Mouse (Mus musculus): ENCODE results near the gene Ccdc87.
A peak's percentile ranks its signal among the peaks of the same experiment; 100 is the strongest.

Gene Ccdc87

DNA sequence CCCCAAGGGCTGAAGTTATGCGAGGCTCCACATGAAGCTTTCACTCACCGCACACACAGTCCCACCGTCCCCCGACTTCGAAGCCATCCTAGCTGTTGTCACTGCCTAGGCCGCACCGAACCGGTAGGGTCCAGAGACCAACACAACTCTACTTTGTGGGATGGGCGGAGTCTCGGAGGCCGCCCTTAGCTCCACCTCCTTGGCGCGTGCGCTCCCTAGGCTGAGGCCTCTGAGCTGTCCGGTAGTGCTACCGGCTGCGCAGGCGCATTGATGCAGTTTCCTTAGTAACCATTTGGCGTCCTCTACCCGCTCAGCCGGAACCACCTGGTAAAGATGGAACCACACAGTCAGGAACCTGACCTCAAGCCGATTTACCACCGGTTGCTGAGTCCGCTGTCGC, at the start of gene Ccdc87, which contains the start of gene Ccs:
Gene Ccdc87 (plus strand): TSS at position 218 of the 400 bp plus-strand sequence.
Gene Ccs (minus strand): TSS at position 184 of the 400 bp plus-strand sequence.
- DNase-seq (ENCODE audit: low read depth, low spot score), result peak; percentile 98

DNA sequence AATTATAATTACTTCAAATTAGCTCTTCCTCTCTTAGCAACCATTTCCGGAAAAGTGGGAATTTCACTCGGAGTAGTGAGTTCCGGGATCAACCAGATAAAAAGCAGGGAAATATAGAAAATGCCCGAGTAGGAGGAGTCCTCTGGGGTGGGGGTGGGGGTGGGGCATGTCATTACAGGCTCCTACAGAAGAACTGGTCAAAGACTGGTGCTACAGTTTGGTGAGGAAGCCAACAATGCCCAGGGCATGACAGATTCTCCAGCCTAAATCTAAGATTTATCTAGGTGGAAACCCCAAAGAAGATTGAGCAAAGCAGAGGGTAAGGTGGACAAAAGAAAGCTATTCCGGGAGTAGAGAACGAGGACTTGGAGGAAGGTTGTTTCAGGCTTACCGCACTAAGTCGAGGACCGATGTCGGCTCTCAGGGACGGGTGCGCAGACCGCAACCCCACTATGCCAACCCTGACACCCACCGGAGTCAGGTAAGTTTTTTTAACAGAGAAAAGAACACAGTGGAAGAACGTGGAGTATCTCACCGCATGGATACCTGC, 45.8 kb upstream of the Ccdc87 start:
- DNase-seq (ENCODE audit: low read depth, low spot score), result no peak

DNA sequence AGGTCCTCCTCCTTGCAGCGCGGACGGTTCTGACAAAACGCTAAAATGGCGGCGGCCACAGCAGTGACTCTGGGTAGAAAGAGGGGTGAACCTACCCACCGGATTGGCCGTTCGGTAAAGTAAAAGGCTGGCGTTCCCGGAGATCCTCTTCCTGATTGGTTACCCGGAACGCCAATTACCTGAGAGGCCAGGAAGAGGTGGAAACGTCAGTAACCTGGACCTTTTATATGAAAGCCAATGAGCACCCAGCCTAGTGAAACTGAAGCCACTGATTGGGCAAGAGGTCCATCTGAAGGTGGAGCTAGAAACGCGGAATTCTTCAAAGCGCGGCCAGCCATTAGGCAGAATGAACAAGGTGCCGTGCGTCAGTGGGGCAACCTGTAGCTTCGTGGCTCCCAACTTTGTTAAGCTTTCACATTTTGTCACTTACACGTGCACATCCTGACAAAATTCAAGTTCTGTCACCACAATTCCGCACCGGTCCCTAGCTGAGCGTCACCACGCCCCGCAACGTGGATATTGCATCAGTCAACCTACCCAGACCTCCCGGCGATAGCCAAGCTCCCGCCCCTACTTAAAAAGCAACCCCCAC, 45.2 kb upstream of the Ccdc87 start, which contains the start of gene Rbm4:
Gene Rbm4 (minus strand): TSS at position 71 of the 592 bp plus-strand sequence.
- DNase-seq (ENCODE audit: low read depth, low spot score), result peak; percentile 98

DNA sequence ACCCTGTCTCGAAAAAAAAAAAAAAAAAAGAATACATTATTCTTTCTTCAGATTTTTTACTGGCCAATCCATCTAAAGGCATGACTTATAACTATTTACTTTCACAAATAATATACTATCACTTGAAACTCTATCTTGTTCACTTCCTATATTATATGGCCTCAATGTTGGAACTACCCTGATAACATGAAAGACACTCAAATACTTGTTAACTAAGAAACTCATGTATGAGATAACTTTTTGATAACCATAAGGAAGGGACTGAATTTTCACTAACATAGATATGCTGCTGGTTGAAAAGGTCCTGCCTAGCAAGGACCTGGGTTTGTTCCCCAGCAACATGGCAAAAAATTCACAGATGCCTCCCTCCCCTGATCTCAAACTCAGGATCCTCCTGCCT, 43.2 kb upstream of the Ccdc87 start:
- DNase-seq (ENCODE audit: low read depth, low spot score), result no peak

DNA sequence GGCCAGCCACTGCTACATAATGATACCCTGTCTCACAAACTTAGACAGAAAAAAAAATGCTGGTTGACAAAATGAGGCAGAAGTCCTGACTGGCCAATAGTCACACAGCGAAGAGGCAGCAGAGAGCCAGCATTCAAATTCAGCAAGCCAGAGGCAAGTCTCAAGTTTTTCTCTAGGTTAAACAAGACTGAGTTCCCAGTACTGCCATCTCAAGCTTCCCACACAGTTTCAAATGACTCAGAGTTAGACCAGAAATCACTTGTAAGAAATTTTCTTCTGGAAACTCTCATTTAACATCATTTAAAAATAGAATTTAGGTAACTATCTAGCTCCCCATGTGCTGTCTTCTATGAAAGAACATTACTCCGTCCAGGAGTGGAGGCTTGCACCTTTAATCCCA, 41.3 kb upstream of the Ccdc87 start:
- DNase-seq (ENCODE audit: low read depth, low spot score), result no peak

DNA sequence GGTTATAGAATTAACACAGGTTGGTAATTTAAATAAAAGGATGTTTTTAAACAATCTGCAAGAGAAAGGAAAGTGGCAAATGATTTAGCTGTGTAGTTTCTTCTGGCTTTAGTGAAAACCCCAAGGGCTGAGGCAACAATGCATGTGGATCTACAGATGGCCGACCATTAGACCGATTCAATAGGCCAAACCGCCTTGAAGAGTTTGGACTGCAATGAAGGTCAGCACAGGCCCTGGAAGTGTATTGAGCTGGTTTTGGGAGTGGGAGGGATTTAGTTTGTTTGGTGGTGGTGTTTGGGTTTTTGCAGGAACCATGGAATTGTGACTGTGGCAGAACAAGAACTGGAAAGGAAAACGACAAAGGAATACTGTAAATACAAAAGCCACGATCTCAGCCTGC, 40.1 kb upstream of the Ccdc87 start:
- no peak for DNase-seq (ENCODE audit: low read depth, low spot score)

DNA sequence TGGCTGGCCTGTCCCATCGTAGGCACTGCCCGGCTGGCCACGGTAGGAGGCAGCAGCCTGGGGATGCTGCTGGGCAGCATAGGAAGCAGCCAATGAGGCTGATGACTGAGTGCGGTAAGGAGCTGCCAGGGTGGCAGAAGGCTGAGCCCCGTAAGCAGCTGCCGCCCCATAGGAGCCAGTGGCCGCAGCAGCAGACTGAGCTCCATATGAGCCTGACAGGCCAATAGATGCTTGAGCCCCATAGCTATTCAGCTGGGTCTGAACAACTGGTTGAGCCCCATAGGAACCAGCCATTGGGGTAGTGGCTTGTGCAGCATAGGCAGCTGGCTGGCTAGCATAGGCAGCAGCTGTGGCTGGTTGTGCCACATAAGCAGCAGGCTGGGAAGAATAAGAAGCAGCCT, 36.5 kb upstream of the Ccdc87 start:
- DNase-seq (ENCODE audit: low read depth, low spot score), result no peak

DNA sequence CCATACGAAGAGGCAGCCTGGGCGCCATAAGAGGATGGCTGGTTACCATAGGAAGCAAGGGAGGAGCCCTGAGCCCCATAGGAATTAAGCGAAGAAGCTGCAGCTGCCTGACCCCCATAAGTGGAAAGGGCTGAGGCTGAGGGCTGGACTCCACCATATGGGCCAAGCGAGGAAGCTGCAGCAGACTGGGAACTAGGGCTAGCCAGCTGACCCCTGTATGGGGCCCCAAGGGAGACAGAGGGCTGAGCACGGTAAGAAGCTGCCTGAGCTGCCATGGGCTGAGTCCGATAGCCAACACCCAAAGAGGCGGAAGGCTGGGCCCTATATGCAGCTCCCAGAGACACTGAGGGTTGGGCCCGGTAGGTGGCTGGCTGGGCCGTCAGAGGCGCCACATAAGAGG, 35.9 kb upstream of the Ccdc87 start:
- no peak for DNase-seq (ENCODE audit: low read depth, low spot score)

DNA sequence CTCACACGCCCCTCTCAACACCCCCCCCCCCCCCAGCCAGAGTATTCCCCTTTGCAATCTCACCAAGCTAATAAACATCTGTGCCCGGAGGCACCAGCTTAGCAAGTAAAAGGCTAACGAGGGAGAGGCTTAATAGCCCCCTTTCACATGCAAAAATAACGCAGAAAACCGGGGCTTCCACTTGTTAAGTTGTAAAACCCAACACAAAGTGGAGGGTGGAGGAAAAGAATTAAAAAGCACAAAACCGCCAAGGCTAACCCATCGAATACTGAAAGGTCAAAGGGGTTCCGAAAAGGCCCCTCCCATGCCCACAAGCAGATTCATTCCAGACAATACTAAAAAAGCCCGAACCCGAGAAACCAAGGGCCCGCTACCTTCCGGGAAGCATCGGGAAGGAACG, 28.9 kb upstream of the Ccdc87 start:
- DNase-seq (ENCODE audit: low read depth, low spot score), result no peak

DNA sequence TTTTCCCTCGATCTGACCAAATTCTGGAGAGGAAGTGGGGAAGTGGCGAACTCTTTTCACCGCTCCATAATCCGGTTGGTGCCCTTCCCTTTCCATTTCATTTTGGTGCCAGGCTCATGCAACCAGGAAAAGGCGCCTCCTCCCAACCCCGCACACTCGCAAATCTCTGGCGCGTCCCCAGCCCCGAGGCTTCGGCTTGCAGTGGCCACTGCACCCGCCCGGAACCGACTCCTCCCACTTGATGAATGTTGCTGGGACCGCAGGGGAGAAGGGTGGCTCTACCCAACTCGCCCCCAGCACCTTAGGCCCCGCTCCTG, 28.5 kb upstream of the Ccdc87 start:
- DNase-seq (ENCODE audit: low read depth, low spot score), result no peak

DNA sequence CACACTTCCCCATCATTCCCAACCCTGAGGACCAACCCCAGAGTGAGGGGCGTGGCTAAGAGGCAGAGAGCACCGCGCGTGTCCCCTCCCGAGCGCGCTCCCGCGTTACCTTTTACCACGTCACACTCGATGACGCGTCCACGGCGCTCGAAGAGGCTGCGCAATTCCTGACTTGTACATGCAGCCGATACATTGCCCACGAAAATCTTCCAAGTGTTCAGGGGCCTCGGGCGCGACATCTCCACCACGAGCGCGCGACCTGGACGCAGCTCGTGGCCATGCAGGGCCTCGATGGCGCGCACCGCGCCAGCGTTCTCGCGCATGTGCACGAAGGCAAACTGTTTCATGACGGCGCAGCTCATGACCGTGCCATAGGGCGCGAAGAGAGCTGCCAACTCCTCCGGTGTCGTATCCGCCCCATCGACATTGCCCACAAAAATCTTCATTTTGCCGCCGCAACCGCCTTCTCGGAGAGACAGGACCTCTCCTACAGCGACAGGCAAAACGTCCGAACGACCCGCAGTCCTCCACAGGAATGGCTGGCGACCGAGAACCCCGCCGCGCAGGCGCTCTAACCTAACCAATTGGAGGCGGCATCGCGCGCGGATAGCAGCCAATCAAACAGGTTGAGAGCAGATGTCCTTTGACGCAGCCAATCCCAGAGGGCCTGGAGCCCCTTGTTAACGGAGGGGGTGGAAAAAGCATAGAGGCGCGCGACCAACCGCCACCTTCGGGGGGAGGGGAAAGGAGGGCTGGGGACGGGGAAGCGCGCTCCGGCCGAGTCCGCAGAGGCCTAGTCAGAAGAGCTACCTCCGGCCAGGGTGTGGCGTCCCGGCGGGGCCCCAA, 27.9 kb upstream of the Ccdc87 start, which contains the start of the genes Gm21992 and Rbm14:
Gene Gm21992 (minus strand): TSS at position 550 of the 846 bp plus-strand sequence.
Gene Rbm14 (minus strand): TSS at position 572 of the 846 bp plus-strand sequence.
- DNase-seq (ENCODE audit: low read depth, low spot score), result peak; percentile 97

DNA sequence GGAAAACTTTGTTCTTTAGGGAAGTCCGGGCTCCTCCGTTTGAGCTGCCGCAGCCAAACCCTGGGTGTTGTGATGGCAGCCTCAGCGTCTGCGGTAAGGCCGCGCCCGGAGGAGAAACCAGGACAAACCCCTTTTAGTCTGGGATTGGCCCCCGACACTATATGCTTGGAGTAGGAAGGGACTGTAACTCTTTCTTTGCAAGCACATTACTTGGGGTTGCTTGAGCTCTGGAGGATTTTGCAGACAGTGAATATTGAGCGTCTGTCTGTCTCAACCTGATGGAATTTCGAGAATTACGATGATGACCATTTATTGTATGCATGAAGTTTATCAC, 27.3 kb upstream of the Ccdc87 start:
- DNase-seq (ENCODE audit: low read depth, low spot score), result no peak

DNA sequence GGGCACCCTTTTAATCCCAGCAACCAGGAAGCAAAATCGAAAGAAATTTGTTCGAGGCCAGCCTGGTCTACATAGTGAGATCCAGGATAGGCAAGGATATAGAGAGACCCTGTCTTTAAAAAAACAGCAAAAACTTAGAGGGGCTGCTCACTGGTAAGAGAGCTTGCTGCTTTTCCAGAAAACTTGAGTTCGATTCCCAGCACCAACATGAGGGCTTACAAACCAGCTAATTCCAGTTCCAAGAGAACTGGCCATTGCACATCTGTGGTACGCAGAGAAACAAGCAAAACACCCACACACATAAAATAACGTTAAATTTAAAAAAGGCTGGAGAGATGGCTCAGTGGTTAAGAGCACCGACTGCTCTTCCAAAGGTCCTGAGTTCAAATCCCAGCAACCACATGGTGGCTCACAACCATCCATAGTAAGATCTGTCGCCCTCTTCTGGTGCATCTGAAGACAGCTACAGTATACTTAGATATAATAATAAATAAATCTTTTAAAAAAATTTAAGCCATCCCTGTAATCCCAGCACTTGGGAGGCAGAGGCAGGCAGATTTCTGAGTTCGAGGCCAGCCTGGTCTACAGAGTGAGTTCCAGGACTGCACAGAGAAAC, 26.7 kb upstream of the Ccdc87 start:
- DNase-seq (ENCODE audit: low read depth, low spot score), result peak; percentile 57

DNA sequence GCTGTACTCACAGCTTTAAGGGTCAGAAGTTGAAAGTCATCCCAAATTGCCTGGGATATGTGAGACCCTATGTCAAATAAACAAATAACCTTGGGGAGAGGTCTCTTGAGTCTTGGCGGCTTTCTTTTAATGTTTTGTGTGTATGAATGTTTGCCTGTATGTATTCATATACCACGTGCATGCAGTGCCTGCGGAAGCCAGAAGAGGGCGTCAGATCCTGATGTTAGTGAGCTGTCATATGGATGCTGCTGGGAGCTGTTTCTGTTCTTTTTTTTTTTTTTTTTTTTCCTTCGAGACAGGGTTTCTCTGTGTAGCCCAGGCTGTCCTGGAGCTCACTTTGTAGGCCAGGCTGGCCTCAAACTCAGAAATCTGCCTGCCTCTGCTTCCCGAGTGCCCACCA, 26.2 kb upstream of the Ccdc87 start:
- DNase-seq (ENCODE audit: low read depth, low spot score), result peak; percentile 65

DNA sequence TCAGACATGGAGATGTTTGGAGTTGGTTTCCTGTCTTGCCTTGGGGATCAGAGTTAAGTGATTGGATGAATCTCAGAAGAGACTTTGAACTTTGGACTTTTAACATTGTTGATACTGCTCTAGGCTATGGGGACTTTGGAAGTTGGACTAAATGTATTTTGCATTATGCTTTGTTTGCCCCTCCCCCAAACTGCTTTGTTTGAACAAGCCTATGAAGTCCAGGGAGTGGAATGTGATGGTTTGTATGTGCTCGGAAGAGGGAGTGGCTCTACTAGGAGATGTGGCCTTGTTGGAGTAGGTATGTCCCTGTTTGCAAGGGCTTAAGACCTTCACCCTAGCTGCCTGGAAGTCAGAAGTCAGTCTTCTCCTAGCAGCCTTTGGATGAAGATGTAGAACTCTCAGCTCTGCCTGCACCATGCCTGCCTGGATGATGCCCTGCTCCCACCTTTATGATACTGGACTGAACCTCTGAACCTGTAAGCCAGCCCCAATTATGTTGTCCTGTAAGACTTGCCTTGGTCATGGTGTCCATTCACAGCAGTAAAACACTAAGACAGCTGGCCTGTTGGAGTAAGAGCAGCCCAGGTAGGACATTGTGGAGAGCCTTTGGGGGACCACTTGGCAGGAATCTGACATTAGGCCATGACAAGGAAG, 21.9 kb upstream of the Ccdc87 start:
- DNase-seq (ENCODE audit: low read depth, low spot score), result no peak

DNA sequence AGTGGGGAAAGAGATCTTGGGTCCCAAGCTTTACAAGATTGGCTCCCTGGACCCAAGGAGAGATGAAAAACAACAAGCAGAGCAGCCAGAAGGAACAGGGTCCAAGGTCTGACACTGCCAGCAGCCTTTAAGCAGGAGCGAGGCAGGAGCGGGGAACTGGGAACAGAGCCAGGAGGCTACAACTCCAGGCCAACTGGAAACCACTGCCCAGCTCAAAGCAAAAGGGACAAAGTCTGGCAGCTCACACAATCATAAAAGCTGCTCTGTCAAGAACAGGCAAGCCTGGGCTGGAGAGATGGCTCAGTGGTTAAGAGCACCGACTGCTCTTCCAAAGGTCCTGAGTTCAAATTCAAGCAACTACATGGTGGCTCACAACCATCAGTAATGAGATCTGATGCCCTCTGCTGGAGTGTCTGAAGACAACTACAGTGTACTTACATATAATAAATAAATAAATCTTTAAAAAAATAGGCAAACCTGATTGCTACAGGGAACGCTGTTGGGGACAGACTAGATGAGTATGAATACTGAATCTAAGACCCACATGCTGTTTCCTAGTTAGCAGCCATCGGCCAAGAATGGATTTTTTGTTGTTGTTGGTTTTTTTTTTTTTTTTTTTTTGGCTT, 18.4 kb upstream of the Ccdc87 start:
- DNase-seq (ENCODE audit: low read depth, low spot score), result peak; percentile 22

DNA sequence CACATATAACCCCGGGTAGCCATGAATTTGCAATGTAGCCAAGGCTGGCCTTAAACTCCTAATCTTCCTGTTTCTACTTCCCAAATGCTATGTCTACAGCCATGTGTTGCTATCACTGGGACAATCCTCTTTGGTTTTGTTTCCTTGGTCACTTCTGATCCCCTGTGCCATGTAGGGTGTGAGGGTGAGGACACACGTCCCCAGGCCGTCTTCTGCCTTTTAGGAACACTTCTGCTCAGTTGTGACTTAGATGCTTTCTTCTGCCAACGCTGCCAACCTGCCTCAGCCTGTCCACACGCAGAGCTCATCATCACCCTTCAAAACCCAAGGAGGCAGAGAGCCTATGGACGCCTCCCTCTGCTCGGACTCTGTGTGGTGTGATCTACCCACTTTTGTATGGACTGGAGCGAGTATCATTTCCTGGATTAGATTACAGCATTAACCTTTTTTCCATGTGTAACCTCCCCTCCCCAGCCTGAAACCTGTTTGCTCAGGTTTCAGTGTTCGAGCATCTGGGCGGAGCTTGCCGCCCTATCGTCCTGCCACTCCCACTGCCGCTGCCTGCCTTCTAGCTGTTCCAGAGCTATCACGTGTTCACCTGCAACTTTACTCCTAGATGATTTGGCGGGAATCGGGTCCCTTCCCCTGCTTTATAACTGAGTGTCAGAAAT, 10.6 kb upstream of the Ccdc87 start:
- no peak for DNase-seq (ENCODE audit: low read depth, low spot score)

DNA sequence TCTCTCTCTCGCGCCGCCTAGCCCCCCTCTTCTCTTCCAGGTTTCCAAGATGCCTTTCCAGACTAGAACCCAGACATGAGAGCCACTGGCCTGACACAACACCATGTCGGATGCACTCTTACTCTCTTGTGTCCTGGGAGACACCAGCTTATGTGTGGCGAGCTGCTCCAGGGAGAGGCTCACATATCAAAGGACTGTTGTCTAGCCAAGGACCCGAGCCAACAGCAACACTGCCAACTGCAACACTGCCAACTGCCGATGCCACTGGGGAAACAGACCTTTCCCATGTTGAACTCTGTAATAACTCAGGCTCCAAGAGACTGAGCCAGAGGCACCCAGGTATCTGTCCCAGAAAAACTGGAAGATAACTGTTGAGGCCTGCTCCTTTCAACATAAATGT, 10.0 kb upstream of the Ccdc87 start:
- no peak for DNase-seq (ENCODE audit: low read depth, low spot score)

DNA sequence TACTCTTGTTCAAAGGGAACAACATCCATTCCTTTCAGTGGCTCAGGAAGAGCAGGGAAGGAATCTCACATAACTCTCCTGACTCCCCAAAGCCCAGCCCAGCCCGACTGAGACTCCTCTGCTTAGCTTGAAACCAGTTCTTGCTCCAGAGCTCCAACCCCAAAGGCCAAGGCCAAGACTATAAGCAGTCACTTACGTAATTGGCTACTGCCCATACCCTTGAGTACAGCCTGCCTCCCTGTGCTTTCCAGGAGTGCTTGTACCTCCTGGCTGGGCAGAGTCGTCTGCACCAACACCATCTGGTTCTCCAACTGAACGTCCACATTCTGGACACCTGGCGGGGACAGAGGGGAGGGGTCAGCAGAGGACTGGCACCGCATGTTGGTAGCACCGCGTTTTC, 5.2 kb upstream of the Ccdc87 start:
- no peak for DNase-seq (ENCODE audit: low read depth, low spot score)

DNA sequence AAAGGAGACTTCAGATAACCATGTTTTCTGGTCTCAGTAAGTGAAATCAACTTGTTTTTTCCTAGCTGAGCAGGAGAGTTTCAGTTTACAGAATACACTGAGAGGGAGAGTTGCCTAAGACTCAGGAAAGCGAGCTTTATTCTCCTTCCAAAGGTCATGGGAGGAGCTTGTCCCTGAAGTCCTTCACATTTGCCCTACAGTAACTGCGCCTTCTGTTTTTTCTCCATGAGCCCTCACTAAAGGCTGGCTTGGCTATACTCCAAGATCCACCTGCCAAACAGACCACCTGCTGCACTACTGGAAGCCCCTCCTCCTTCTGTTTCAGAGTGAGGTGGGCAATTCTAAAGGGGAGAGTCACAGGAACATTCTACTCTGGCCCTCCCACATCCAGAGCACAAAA, 3.1 kb upstream of the Ccdc87 start:
- no peak for DNase-seq (ENCODE audit: low read depth, low spot score)

DNA sequence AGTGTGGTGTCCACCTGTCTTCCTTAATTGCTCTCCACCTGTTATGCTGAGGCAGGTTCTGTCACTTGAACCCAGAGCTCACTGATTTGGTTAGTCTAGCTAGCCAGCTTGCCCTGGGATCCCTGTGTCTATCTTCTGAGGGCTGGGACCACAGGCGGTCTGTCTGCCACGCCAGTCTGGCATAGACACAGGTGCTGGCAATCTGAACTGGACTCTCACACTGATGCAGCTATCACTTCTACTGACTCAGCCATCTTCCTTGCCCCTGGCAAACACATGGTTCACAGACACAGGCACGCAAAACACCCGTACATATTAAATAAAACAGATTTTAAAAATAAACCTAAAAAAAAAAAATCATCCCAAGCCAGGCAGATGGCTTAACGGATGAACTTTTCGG, 2.1 kb upstream of the Ccdc87 start:
- no peak for DNase-seq (ENCODE audit: low read depth, low spot score)
